Mouse (Mus musculus) MEL (cell line): ENCODE results near the gene Hist1h1t.

Source experiments
- EP300 ChIP-seq, 2 experiments: IDR thresholded peaks; 2 replicates each; pipeline ENCODE4 v1.6.1; 2011; ENCODE audit warnings: improper control_type of control experiment in 2 of 2, low read length in 2 of 2, low read depth in 1 of 2, mild to moderate bottlenecking in 1 of 2
- GATA1 ChIP-seq: IDR thresholded peaks from 2 replicates; pipeline ENCODE4 v1.6.1; 2011; ENCODE audit warnings: low read depth, low read length, improper control_type of control experiment
- HCFC1 ChIP-seq: IDR thresholded peaks from 2 replicates; pipeline ENCODE4 v1.6.1; 2012; ENCODE audit warnings: low read depth, mild to moderate bottlenecking, inconsistent platforms, low read length, improper control_type of control experiment, moderate library complexity
- SIN3A ChIP-seq: IDR thresholded peaks from 2 replicates; pipeline ENCODE4 v1.6.1; 2012; ENCODE audit warnings: low read length, improper control_type of control experiment, inconsistent platforms
- TBP ChIP-seq: IDR thresholded peaks from 2 replicates; pipeline ENCODE4 v1.8.0; 2011; ENCODE audit warnings: low read depth, low read length, improper control_type of control experiment
- USF1 ChIP-seq: IDR thresholded peaks from 2 replicates; pipeline ENCODE4 v1.6.1; 2014; ENCODE audit warnings: low read depth, mild to moderate bottlenecking, inconsistent platforms, low read length, improper control_type of control experiment, moderate library complexity

- TF ChIP-seq USF1 (no peak), GATA1 (no peak), SIN3A (no peak), TBP (peak; percentile 50; the same call in 1 of the 2 replicates), HCFC1 (no peak), EP300 (IDR thresholded peaks at IDR 0.05; ENCODE audit: low read depth in 1 of 2, low read length in 2 of 2) (no peak)
Measured at GRCm38 (mm10) chr13:23705751-23706356, 10.2 kb downstream of the Hist1h1t start.
